Mouse (Mus musculus) heart, postnatal 4 days (tissue): ENCODE measurements around the gene Mlxip. TPM values are rescaled to one million over a fixed set of nuclear protein-coding genes. Genes with fewer than 3 reads are reported as not detected.

ENCODE experiments used
- total RNA-seq, 2 experiments: library from RNA; stranded (reverse); gene quantifications; 2 replicates each; pipeline ENCODE4 v1.2.3; 2021

Mlxip gene
- total RNA-seq, 2 experiments from 2014 or later, result 19.2 to 21.0 TPM

Other genes with a start within 250 kb of the Mlxip start
- gene Psmd9, start 225.4 kb upstream of the Mlxip start, total RNA-seq, result 10 to 100 TPM; 22.8 to 24.8 TPM
- gene Hpd, start 212.1 kb upstream of the Mlxip start, total RNA-seq, result not detected
- 1 to 10 TPM; 2.2 to 3.3 TPM for gene Wdr66, start 142.7 kb upstream of the Mlxip start, total RNA-seq
- gene Bcl7a, start 51.0 kb upstream of the Mlxip start, total RNA-seq, result 10 to 100 TPM; 14.1 to 14.8 TPM
- not detected for gene Lrrc43, start 94.5 kb downstream of the Mlxip start, total RNA-seq
- not detected for gene Il31, start 94.7 kb downstream of the Mlxip start, total RNA-seq
- not detected for gene B3gnt4, start 115.7 kb downstream of the Mlxip start, total RNA-seq
- gene Diablo, start 129.4 kb downstream of the Mlxip start, total RNA-seq, result 10 to 100 TPM; 51.9 to 58.1 TPM
- gene Gm49027, start 130.7 kb downstream of the Mlxip start, total RNA-seq, result under 1 TPM; 0.21 to 0.52 TPM
- gene Vps33a, start 178.2 kb downstream of the Mlxip start, total RNA-seq, result 10 to 100 TPM; 25.6 to 29.8 TPM